Comparison of ENCODE assay signal across 9 mouse cellular contexts in the genomic region with DNA sequence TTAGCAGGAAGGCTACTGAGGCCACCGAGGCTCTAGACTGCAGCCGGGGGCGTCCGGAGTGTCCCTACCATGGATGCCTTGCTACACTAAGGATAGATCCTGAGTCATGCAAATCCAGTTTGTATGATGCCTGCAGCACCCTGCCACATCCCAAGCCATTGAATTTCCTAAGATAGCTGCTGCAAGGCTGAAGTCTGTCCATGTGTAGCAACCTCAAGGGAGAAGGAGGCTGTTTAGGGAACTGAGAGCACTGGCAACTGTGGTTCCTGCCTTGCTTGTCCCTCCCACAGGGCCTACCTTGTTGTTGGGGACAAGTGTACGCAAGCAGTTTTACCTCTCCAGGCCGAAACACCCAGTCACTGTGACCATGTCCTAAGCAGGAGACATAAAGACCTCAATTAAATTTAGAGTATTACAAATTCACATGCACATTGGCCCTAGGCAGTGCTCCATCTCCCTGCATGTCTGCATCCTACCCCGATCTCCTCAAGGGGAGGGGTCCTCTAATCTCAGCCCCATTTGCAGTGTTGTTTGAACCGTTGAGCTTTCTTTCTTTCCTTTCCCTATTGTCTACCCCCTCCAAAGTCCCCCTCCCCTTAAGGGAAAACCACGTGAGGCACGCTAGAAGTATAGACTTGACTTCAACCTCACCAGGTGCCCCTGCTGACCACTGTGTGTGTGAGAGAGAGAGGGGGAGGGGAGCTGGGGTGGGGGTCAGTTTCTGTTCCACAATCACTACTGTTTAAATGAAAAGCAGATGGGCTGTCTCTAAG.
DNase-seq lines count a peak whose midpoint lies in the region; ATAC-seq and TF ChIP-seq lines count a peak whose summit lies in the region.
"Had no signal": no experiment of that assay in that cellular context is flagged by ENCODE, and none has a peak within 500 bp of the region (broad histone marks: within the 10 kb centered on the region; RNA-seq: fewer than 3 reads in every experiment).

No protein-coding gene starts in this region.

- peaks cover 8% of the 10 kb centered on the region; the same call in 1 of the 2 replicates for H3K36me3 ChIP-seq in forebrain, embryonic 15.5 days
- no peaks in the 10 kb centered on the region for H3K36me3 ChIP-seq in liver, postnatal 0 days (replicated peaks; ENCODE audit: insufficient read depth, low read length)
- H3K36me3 ChIP-seq in kidney, adult 2 months (ENCODE audit: control insufficient read depth, insufficient read depth, low read length), result no peaks in the 10 kb centered on the region

- peak; percentile 35 for DNase-seq in lung, postnatal 36 days
- DNase-seq in lung, postnatal 14 days, result no peak
- peak; percentile 48 for DNase-seq in embryo, embryonic 10.5 days (ENCODE audit: low spot score)
- no peak for DNase-seq in liver, postnatal 0 days
- no peak for DNase-seq in layer of hippocampus, postnatal 14 days (ENCODE audit: low spot score in 2 of 2)
- no peak for DNase-seq in kidney, adult 2 months
- no peak for DNase-seq in thymus, postnatal 4 days
- DNase-seq: lung, adult 18-20 months had no signal

- no peak for TF ChIP-seq CTCF in liver, postnatal 0 days (IDR thresholded peaks at IDR 0.05; ENCODE audit: low read depth)
- no peak for TF ChIP-seq CTCF in kidney, adult 2 months (conservative IDR thresholded peaks at IDR 0.05; ENCODE audit: insufficient read depth, insufficient read length, low read depth, low read length)

- no peak overlapping the region for H3K9ac ChIP-seq in forebrain, embryonic 15.5 days (replicated peaks)
- H3K9ac ChIP-seq in liver, postnatal 0 days (replicated peaks), result no peak overlapping the region

- TF ChIP-seq EP300 in liver, postnatal 0 days (IDR thresholded peaks at IDR 0.05; ENCODE audit: low read depth), result no peak

- no peak for ATAC-seq in forebrain, embryonic 15.5 days (replicated peaks)
- ATAC-seq in liver, postnatal 0 days, result peak; percentile 38

- H3K4me3 ChIP-seq in forebrain, embryonic 15.5 days, result no peak overlapping the region
- no peak overlapping the region for H3K4me3 ChIP-seq in liver, postnatal 0 days (ENCODE audit: low read depth, low read length)
- H3K4me3 ChIP-seq in kidney, adult 2 months (ENCODE audit: insufficient read depth, low read depth, low read length), result no peak overlapping the region

- WGBS in forebrain, embryonic 15.5 days, result 63% methylated on average over 10 of the region's 10 CpGs
- 66% methylated on average over 10 of the region's 10 CpGs for WGBS in liver, postnatal 0 days (ENCODE audit: insufficient replicate concordance)
- WGBS in kidney, adult 2 months, result 87% methylated on average over 10 of the region's 10 CpGs

- no peaks in the 10 kb centered on the region for H3K9me3 ChIP-seq in forebrain, embryonic 15.5 days
- H3K9me3 ChIP-seq in liver, postnatal 0 days (ENCODE audit: low read length), result peaks cover 2% of the 10 kb centered on the region; the same call in 1 of the 2 replicates

- H3K27ac ChIP-seq in forebrain, embryonic 15.5 days (replicated peaks), result peak overlapping the region; percentile 31; the same call in 1 of the 2 replicates
- peak overlapping the region; percentile 67 for H3K27ac ChIP-seq in liver, postnatal 0 days (ENCODE audit: low read depth)
- H3K27ac ChIP-seq in kidney, adult 2 months (ENCODE audit: insufficient read depth, low read depth, low read length), result no peak overlapping the region

- TF ChIP-seq POLR2A in kidney, adult 2 months (IDR thresholded peaks at IDR 0.05; ENCODE audit: low read depth, low read length), result no peak

- no peak overlapping the region for H3K4me2 ChIP-seq in forebrain, embryonic 15.5 days (replicated peaks)
- H3K4me2 ChIP-seq in liver, postnatal 0 days (ENCODE audit: low read depth, low read length), result peak overlapping the region; percentile 33

- no peaks in the 10 kb centered on the region for H3K27me3 ChIP-seq in forebrain, embryonic 15.5 days
- H3K27me3 ChIP-seq in liver, postnatal 0 days (ENCODE audit: insufficient read depth, low read length), result no peaks in the 10 kb centered on the region
- no peaks in the 10 kb centered on the region; the same call in 1 of the 2 replicates for H3K27me3 ChIP-seq in kidney, adult 2 months (replicated peaks; ENCODE audit: control insufficient read depth, insufficient read depth, low read length)

- H3K4me1 ChIP-seq in forebrain, embryonic 15.5 days, result peaks cover 50% of the 10 kb centered on the region
- H3K4me1 ChIP-seq in liver, postnatal 0 days (ENCODE audit: insufficient read depth), result peaks cover 31% of the 10 kb centered on the region
- H3K4me1 ChIP-seq in kidney, adult 2 months (ENCODE audit: control insufficient read depth, insufficient read depth, low read length), result 0 out of 2 replicates have a peak, but pooled peaks cover 3% of the 10 kb centered on the region

Comparison
In these comparisons a context has a peak if more than half of its experiments do, and no peak if none do; other contexts are left out.
1. DNase-seq: peak in lung, postnatal 36 days (single experiment) and embryo, embryonic 10.5 days (single experiment); none in lung, postnatal 14 days (single experiment), liver, postnatal 0 days (single experiment), layer of hippocampus, postnatal 14 days (0 of 2), kidney, adult 2 months (single experiment) and thymus, postnatal 4 days (single experiment).